Mouse (Mus musculus) CH12.LX (cell line): ENCODE data around the gene Tlx3. TPM values are rescaled to one million over a fixed set of nuclear protein-coding genes. Genes with fewer than 3 reads are reported as not detected.

Experiments
- DNase-seq: peaks from one replicate; pipeline ENCODE4 v3.0.0-alpha.2; 2013; ENCODE audit errors: extremely low read depth
- H3K27ac ChIP-seq: 2 replicates; pipeline ENCODE4 v1.5.1; 2012; ENCODE audit warnings: low read depth, mild to moderate bottlenecking, control low read depth, moderate library complexity; ENCODE audit not compliant: insufficient read depth
- H3K27me3 ChIP-seq: replicated peaks from 2 replicates; pipeline ENCODE3; 2012; ENCODE audit warnings: inconsistent platforms
- H3K36me3 ChIP-seq, 2 experiments: replicated peaks in 1 of 2; 2 replicates each; pipeline versions ENCODE3 to v1.6.1; 2012; ENCODE audit warnings: inconsistent platforms in 1 of 2, low read length in 1 of 2, mild to moderate bottlenecking in 1 of 2, mixed read lengths in 1 of 2, moderate library complexity in 1 of 2; ENCODE audit not compliant: control insufficient read depth in 1 of 2, insufficient read depth in 1 of 2
- H3K4me1 ChIP-seq, 2 experiments: 2 replicates each; pipeline ENCODE4 v1.6.1; 2012; ENCODE audit warnings: inconsistent platforms in 1 of 2, moderate library complexity in 1 of 2; ENCODE audit not compliant: insufficient read depth in 2 of 2, control insufficient read depth in 1 of 2
- H3K4me2 ChIP-seq: 2 replicates; pipeline ENCODE4 v1.6.1; 2012; ENCODE audit warnings: low read depth, mild to moderate bottlenecking, control low read depth; ENCODE audit not compliant: poor library complexity, insufficient read depth, severe bottlenecking
- H3K4me3 ChIP-seq, 3 experiments: fragments of 150-350 bp in 1 of 3; sonication (generic) in 1 of 3; replicated peaks in 1 of 3; 2 replicates each; pipeline versions ENCODE3 to v1.5.1; 2011 to 2012; ENCODE audit warnings: low read depth in 2 of 3, low read length in 2 of 3, mild to moderate bottlenecking in 2 of 3, moderate library complexity in 2 of 3, control low read depth in 1 of 3, improper control_type of control experiment in 1 of 3, inconsistent platforms in 1 of 3, mixed read lengths in 1 of 3; ENCODE audit not compliant: poor library complexity in 1 of 3
- H3K79me2 ChIP-seq: replicated peaks from 2 replicates; pipeline ENCODE4 v1.6.1; 2012; ENCODE audit warnings: mild to moderate bottlenecking, moderate library complexity; ENCODE audit not compliant: control insufficient read depth, poor library complexity, insufficient read depth, severe bottlenecking; ENCODE audit errors: extremely low read depth
- H3K9ac ChIP-seq: 2 replicates; pipeline ENCODE4 v1.6.1; 2012; ENCODE audit warnings: low read depth, mild to moderate bottlenecking, control low read depth, moderate library complexity; ENCODE audit not compliant: insufficient read depth
- H3K9me3 ChIP-seq: replicated peaks from 2 replicates; pipeline ENCODE3; 2012; ENCODE audit warnings: low read length, inconsistent platforms, mixed read lengths
- CHD1 ChIP-seq: IDR thresholded peaks from 2 replicates; pipeline ENCODE4 v1.6.1; 2012; ENCODE audit warnings: low read depth, low read length, improper control_type of control experiment, inconsistent platforms
- CHD2 ChIP-seq: IDR thresholded peaks from 2 replicates; pipeline ENCODE4 v1.6.1; 2011; ENCODE audit warnings: low read length, improper control_type of control experiment
- CTCF ChIP-seq, 2 experiments: IDR thresholded peaks in 1 of 2; conservative IDR thresholded peaks in 1 of 2; 2 replicates each; pipeline ENCODE4 v1.5.1; 2011 to 2012; ENCODE audit warnings: low read depth in 2 of 2, low read length in 2 of 2, improper control_type of control experiment in 1 of 2, inconsistent platforms in 1 of 2, mild to moderate bottlenecking in 1 of 2, moderate library complexity in 1 of 2
- HCFC1 ChIP-seq: IDR thresholded peaks from 2 replicates; pipeline ENCODE4 v1.6.1; 2012; ENCODE audit warnings: low read depth, mild to moderate bottlenecking, inconsistent platforms, low read length, improper control_type of control experiment
- IRF4 ChIP-seq: IDR thresholded peaks from 2 replicates; pipeline ENCODE4 v1.6.1; 2014; ENCODE audit warnings: low read depth, mild to moderate bottlenecking, inconsistent platforms, low read length, improper control_type of control experiment
- JUN ChIP-seq: IDR thresholded peaks from 2 replicates; pipeline ENCODE4 v1.6.1; 2011; ENCODE audit warnings: low read depth, mild to moderate bottlenecking, low read length, improper control_type of control experiment, moderate library complexity; ENCODE audit not compliant: insufficient read depth
- JUND ChIP-seq: conservative IDR thresholded peaks from 2 replicates; pipeline ENCODE4 v1.6.1; 2011; ENCODE audit warnings: low read depth, low read length, improper control_type of control experiment
- KAT2A ChIP-seq: IDR thresholded peaks from 2 replicates; pipeline ENCODE4 v1.6.1; 2012; ENCODE audit warnings: low read length, improper control_type of control experiment, inconsistent platforms; ENCODE audit not compliant: insufficient replicate concordance
- MEF2A ChIP-seq: IDR thresholded peaks from 2 replicates; pipeline ENCODE4 v1.6.1; 2014; ENCODE audit warnings: low read depth, mild to moderate bottlenecking, inconsistent platforms, low read length, improper control_type of control experiment, borderline replicate concordance
- NRF1 ChIP-seq: IDR thresholded peaks from 2 replicates; pipeline ENCODE4 v1.6.1; 2014; ENCODE audit warnings: low read depth, mild to moderate bottlenecking, inconsistent platforms, low read length, improper control_type of control experiment, moderate library complexity
- PAX5 ChIP-seq: IDR thresholded peaks from 2 replicates; pipeline ENCODE4 v1.6.1; 2012; ENCODE audit warnings: low read length, inconsistent platforms, mixed read lengths
- RAD21 ChIP-seq: IDR thresholded peaks from 2 replicates; pipeline ENCODE4 v1.6.1; 2011; ENCODE audit warnings: low read depth, mild to moderate bottlenecking, low read length, improper control_type of control experiment, moderate library complexity
- RCOR1 ChIP-seq: conservative IDR thresholded peaks from 2 replicates; pipeline ENCODE4 v1.6.1; 2012; ENCODE audit warnings: low read depth, mild to moderate bottlenecking, inconsistent platforms, low read length, improper control_type of control experiment
- SMC3 ChIP-seq: IDR thresholded peaks from 2 replicates; pipeline ENCODE4 v1.6.1; 2011; ENCODE audit warnings: low read depth, low read length, improper control_type of control experiment
- ZC3H11A ChIP-seq: IDR thresholded peaks from 2 replicates; pipeline ENCODE4 v1.6.1; 2012; ENCODE audit warnings: low read depth, mild to moderate bottlenecking, inconsistent platforms, low read length, improper control_type of control experiment
- dilution Hi-C: fragments of 300-500 bp; cut with MboI; formaldehyde crosslinking; loops from 2 replicates; pipeline ENCODE4 v1.14.3; 2020; ENCODE audit warnings: low sequenced_read_pairs; ENCODE audit not compliant: extremely low pct_unique_long_range_greater_than_20kb, extremely low pct_ligation_motif_present
- in situ Hi-C: fragments of 300-500 bp; cut with MboI; formaldehyde crosslinking; loops from 3 replicates; pipeline ENCODE4 v1.14.3; 2019; ENCODE audit warnings: low sequenced_read_pairs, low pct_ligation_motif_present, low pct_unique_long_range_greater_than_20kb, mixed read lengths
- polyA plus RNA-seq: library from polyadenylated mRNA; unstranded; fragments of >175 nt; gene quantifications from 2 replicates; pipeline ENCODE4 v1.2.1, GENCODE M21; 2012; ENCODE audit warnings: low read depth; ENCODE audit not compliant: insufficient read length
- total RNA-seq, 2 experiments: library from RNA; depleted of rRNA; stranded (reverse); fragments of 300-350 nt in 1 of 2; fragments of >200 nt in 1 of 2; gene quantifications; 2 replicates each; pipeline ENCODE4 v1.2.3; 2012 to 2014

Gene Tlx3
- total and polyA plus RNA-seq, 3 experiments = not detected

DNA sequence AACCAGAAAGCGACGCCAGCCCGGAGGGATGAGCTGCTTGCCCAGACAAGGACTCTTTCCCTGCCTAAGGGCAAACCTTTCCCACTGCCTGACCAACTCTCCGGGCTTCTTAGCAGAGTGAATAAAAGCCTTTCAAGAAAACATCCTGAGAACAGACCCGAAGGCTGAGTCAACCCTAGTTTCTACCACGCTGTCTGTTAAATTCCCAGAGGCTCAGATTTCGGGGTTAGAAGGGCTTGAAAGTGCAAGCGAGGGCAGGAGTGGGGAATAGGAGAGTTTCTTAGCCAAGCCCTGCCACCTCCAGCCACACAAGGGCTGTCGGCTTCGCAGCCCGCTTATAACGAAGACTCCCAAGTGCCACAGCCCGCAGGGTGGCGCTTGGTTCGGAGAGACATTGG lies 4.3 kb downstream of the Tlx3 start:
- dilution Hi-C loops = no loop called here
- no peaks in the 10 kb centered on the region for H3K27me3 ChIP-seq
- DNase-seq = no peak
- H3K79me2 ChIP-seq = no peaks in the 10 kb centered on the region
- H3K9me3 ChIP-seq = peaks cover 61% of the 10 kb centered on the region
- no peak overlapping the region for H3K9ac ChIP-seq
- no peak overlapping the region for H3K4me2 ChIP-seq
- no peak overlapping the region for H3K27ac ChIP-seq
- in situ Hi-C loops = no loop called here
- TF ChIP-seq MEF2A (no peak), KAT2A (no peak), JUN (no peak), PAX5 (no peak), CHD1 (no peak)
- TF ChIP-seq, all 38 proteins: peak for 0
- Histone ChIP-seq H3K36me3 (no peaks in the 10 kb centered on the region), H3K4me1 (no peaks in the 10 kb centered on the region), H3K4me3 (no peak overlapping the region)

GRCm38 (mm10) chr11:33198351-33199116 lies 4.9 kb downstream of the Tlx3 start:
- Histone ChIP-seq H3K9ac (no peak overlapping the region), H3K4me1 (no peaks in the 10 kb centered on the region), H3K4me2 (no peak overlapping the region), H3K27me3 (peaks cover 1% of the 10 kb centered on the region), H3K27ac (no peak overlapping the region), H3K79me2 (no peaks in the 10 kb centered on the region), H3K4me3 (no peak overlapping the region), H3K36me3 (no peaks in the 10 kb centered on the region), H3K9me3 (peaks cover 55% of the 10 kb centered on the region)
- TF ChIP-seq CTCF (conservative IDR thresholded peaks at IDR 0.05 in 1 of 2, IDR thresholded peaks at IDR 0.05 in 1 of 2; ENCODE audit: low read depth in 2 of 2, low read length in 2 of 2) (no peak), ZC3H11A (no peak), CHD2 (no peak), SMC3 (no peak), JUND (no peak), IRF4 (no peak), CHD1 (no peak), RCOR1 (no peak), NRF1 (no peak), HCFC1 (no peak), RAD21 (no peak)
- DNase-seq = no peak
- in situ Hi-C loops (no loop called here), dilution Hi-C loops (no loop called here)
